Mouse (Mus musculus): Measurements from ENCODE around the gene B4galt2.

B4galt2 gene

DNA sequence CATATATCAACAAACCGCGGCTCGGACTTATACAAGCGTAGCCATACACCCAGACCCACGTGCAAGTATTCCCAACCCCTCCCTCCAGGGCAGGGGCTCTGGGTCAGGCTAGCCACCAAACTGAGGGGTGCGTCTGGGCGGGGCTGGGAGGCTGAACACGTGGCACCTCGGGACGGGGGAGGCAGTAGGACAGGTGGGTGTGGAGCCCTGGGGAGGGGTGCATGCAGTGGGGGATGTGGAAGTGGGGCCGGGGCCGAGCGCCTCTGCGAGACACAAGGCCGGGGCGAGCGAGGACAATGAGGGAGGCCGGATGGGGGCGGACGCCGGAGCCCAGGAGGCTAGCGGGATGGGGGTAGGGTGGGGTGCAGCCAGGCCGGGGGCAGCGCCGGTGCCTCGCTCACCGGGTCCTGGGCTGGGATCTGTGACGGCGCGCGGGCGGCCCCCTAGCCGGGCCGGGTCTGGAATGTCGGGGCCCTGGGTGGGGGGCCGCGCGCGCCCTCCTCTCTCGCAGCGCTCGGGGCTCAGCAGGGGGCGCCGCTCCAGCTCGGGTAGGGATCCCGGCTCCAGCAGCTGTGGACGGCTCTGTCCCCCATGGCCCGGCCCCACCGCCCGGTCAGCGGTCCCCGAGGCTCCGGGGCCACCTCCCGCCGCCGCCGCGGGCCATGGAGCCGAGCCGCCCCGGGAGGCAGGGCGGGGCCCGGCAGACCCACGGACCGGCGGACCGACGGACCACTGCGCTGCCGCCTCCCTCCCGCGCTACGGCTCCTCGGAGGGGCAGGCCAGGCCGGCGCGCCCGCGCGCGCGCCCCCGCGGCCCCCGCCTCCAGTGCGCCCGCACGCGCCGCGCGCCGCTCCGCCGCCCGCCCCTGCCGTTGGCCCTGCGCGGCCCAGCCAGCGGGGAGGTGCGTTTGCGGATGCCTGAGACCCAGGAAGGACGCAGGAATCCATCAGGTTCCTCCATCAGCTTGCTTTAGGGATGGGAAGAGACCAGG lies at the start of gene B4galt2:
B4galt2 (minus strand) TSS at position 787 of the 991 bp plus-strand sequence.
- peak; percentile 63 for DNase-seq (ENCODE audit: low spot score)

DNA sequence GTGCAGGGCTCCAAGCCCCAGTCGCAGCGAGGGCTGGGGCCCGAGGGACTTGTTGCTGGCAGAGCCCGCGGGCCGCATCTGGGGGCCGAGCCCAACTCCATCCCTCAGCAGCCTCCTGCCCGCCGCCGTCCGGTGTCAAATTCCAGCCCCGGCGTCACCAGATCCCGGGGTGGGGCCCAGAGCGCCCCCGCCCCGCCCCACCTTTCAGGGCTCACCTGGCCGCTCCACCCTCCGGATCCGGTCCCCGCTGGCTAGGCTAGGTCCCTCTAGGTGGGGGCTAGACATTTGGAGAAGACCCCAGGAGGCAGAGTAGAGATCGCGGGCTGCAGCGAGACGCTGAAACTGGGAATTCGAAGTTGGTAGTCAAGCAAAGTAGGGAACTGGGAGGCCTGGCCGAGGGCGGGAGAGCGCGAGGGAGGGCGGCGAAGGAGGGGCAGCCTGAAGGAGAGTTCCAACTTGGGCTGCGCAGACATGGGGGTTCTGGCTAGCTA lies 46.1 kb upstream of the B4galt2 start, which contains the start of gene Artn:
Artn (minus strand) TSS at position 373 of the 491 bp plus-strand sequence.
- no peak for DNase-seq (ENCODE audit: low spot score)

DNA sequence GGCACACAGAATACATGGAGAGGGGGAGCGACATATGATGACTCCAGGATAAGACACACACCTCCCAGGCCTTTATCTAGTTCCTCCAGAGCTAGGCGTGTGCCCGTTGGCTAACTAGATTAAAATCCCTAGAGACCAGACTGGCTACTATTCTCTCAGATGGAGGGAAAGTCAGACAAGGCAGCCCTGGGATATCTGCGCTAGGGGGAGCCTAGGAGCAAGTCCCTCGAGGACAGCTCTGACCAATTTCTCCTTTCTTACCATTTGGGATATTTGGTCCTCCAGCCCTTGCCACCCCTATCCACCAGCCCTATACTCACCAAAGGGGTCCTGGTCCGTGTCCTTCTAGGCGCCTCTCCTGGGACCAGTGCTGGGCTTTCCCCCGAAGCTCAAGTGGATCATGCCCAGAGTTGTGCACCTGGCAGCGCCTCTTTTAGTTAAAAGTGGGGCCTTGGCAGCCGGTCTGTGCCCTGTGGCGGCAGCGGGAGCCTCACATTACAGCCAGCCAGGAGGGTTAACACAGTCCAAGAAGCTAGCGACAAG lies 45.5 kb upstream of the B4galt2 start:
- DNase-seq (ENCODE audit: low spot score) = peak; percentile 62

DNA sequence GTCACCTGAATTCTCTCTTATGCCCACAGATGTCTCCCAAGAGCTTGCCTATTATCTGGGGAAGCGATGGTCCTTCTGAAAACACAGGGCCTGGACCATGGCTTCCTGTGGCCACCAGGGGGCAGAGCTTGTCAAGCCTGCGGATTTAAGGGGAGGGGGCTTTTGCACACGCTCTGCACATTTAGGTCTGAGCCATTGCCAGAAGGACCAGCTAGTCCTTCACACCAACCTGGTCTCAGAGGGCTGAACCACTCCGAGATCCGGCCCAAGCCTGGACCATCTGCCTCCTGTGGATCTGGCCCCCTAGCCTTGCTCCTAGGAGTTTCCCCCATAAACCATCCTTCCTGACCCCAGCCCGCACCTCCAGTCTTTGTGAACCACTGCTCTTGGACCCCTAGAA lies 44.9 kb upstream of the B4galt2 start:
- no peak for DNase-seq (ENCODE audit: low spot score)

DNA sequence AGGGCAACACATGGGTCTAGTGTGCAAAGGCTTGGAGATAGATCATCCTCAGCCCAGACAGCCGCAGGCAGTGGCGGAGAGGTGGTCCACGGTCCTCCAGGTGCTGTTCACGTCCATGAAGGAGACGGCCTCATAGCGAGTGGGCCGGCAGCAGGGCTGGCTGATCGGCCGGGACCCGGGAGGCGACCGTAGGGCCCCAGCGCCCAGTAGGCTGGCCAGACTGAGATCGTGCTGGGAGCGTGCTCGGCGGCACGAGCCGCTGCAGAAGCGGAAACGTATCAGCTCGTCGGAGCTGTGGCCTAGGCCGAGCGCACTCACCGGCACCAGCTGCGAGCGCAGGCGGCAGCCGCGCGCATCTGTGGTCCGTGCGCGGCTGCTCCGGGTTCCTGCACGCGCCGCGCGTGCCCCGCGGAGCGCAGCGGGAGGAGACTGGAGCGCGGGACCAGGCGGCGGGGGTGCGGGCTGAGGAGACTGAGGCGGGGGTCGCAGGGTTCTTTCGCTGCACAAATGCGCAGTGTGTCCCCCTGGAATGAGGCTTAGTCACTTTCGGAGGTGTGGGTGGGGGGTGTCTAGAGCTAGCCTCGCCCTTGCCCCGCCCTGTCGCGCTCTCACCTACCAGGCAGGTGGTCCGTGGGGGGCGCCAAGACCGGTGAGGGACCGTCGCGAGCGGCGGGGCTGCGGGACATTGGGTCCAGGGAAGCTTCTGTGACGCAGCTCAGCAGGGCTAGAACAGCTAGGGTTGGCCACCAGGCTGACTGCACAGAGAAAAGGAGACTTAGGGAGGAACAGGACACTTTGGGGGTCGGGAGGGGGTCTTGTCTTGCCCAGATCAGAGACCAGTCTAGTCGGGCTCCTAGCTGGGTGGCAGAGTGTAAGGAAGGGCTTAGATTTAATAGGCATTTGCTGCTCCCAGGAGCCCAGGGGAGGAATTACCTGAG lies 43.5 kb upstream of the B4galt2 start:
- DNase-seq (ENCODE audit: low spot score) = peak; percentile 51

DNA sequence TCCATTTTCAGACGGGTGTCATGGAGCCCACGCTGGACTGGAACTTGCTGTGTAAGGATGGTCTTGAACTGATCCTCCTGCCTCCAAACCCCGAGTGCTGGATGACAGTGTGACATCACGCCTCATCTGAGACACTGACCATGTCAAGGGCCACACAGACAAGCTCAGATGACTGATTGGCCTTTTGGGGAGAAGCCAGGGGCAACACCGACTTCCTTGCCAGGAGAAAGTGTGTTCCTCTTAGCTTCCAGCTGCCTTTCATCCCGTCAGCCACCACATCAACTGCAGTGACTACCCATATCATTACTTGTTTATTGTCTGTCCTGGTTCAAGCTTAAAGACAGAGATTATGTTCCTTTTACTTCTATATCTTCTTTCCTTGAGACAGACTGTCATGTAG lies 41.6 kb upstream of the B4galt2 start:
- DNase-seq (ENCODE audit: low spot score) = no peak

DNA sequence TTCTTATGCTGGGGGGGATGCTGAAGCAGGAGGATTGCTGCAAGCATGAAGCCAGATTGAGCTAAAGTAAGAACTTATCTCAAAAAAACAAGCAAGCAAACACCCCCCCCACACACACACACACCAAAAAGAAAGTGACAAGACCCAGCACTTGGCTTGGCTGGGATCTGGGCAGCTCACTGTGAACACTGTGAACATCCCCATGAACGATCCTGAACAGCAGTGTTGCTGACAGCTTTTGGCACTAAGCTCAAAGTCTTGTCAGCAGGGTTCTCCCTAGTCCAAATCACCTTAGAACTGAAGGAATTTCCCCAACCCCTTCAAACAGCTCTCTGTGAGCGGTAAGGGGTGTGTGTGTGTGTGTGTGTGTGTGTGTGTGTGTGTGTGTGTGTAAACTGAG lies 40.2 kb upstream of the B4galt2 start:
- no peak for DNase-seq (ENCODE audit: low spot score)

DNA sequence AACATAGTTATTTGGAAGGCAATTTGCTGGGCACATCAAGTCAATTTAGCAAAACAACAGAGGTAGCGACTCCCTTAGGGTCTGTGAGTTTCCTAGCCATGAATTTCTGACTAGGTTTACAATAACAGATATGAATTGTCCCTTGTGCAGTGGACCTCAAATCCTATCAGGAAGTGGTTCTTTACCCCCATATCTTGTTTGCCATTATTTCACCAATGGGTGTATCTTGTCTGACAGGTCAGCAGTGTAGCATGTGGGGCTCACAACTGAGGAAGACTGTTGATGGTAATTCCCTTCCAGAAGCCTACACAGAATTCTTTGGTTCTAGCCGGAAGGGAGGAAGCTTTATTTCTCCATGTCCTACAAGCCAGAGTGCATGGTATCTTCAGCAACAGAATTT lies 38.1 kb upstream of the B4galt2 start:
- no peak for DNase-seq (ENCODE audit: low spot score)

DNA sequence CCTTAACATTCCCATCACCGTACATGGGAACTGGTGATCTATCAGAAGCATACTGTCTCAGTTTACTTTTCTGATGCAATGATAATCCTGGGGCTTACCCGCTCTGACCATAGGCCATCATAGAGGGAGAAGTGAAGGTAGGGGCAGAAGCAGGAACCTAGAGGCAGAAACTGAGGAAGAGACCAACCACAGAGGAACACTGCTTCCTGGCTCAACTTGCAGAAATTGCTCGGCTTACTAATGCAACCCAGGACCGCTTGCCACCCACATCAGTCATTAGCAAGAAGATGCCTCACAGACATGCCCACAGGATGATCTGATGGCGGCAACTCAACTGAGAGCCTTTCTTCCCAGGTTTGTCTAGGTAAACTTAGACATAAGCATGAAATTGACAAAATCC lies 35.5 kb upstream of the B4galt2 start:
- no peak for DNase-seq (ENCODE audit: low spot score)

DNA sequence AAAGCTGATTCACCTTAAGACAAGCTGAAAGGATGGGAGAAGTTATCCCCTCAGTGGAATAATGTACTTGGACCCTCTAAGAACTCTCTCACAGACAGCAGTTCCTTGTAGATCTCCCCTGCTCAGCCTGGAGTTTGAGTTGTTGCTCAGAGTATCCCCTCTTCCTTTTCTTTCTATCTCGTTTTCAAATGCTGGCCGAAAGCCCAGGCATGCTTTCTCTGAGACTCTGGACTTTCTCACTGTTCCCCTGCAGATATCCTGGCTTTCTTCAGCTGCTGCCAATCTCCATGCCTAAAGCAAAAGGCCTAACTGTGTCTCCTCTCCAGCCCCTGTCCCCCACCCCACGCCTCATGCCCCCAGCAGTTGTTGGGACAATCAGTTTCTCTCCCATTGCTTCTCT lies 35.0 kb upstream of the B4galt2 start:
- no peak for DNase-seq (ENCODE audit: low spot score)

DNA sequence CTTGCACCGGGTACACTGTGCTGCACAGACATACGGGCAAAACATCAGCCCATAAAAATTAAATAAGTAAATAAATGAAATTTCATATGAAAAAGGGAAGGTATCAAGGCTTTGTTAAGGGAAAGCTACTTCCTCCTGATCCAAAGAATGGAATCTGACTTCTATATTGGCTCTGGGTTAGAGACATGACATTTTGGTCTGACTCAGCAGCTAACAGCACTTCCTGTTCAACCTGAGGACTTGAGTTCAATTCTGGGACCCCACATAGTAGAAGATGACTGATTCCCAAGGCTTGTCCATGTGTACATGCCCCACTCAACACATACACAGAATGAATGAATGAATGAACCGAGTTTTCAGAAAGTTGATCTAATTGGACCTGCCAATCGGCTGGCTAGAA lies 34.6 kb upstream of the B4galt2 start:
- no peak for DNase-seq (ENCODE audit: low spot score)

DNA sequence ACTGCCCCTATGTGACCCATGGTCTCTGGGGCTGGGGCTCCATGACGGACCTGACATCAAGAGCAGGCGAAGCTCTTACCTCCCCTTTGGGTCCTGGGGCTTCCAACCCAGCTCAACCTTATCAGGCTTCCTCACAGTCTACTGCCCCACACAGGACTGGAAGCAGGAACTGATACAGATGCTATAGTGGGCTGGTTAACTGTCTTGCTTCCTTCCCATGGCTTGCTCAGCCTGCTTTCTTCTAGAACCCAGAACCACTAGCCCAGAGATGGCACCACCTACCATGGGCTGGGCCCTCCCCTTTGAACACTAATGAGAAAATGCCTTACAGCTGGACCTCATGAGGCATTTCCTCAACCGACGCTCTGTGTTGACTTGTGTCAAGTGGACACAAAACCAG lies 34.1 kb upstream of the B4galt2 start:
- no peak for DNase-seq (ENCODE audit: low spot score)

DNA sequence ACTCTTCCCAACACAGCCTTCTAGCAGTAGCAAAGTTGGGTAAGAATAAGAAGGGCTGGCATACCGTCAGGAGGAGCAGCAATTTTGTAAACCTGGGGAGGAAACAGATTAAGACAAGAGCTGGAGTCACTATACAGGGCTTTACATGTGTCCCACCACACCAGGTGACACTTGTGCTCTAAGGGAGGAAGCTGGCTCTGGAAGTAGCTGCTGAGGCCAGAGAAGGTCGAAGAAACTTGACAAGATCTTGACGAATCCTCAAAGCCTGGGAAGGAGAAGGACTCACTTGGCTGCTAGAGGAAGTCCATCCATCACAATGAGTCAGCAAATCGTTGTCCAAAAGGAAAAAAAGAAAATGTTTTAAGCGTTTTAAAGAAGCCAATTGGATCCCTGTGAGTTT lies 33.1 kb upstream of the B4galt2 start:
- DNase-seq (ENCODE audit: low spot score) = no peak

DNA sequence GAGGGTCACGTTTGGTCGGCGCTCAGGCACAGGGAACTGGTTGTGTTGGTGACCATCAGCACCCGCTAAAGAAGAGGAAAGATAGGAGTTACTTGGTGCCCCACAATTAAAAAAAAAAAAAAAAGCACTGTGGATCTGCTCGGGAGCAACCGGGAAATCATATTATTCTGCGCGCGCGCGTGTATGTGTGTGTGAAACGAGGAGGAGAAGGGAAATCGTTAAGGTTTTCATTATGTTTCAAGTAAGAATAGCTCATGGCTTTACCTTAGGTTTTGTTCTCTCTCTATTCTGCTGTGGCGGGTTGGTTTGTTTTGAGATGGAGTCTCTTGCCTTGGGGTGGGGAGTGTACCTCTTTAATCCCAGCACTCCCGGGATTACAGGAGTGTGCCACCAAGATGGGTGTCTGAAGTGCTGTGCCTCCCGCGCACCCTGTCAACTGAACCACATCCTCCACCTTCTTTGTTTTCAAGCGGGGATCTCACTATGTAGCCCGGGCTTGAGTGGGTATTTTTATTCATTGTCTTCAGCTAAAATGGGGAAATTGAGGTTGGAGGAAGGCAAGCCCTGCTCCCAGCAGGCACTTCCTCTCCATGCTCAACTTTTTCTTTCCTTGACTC lies 32.3 kb upstream of the B4galt2 start:
- DNase-seq (ENCODE audit: low spot score) = no peak

DNA sequence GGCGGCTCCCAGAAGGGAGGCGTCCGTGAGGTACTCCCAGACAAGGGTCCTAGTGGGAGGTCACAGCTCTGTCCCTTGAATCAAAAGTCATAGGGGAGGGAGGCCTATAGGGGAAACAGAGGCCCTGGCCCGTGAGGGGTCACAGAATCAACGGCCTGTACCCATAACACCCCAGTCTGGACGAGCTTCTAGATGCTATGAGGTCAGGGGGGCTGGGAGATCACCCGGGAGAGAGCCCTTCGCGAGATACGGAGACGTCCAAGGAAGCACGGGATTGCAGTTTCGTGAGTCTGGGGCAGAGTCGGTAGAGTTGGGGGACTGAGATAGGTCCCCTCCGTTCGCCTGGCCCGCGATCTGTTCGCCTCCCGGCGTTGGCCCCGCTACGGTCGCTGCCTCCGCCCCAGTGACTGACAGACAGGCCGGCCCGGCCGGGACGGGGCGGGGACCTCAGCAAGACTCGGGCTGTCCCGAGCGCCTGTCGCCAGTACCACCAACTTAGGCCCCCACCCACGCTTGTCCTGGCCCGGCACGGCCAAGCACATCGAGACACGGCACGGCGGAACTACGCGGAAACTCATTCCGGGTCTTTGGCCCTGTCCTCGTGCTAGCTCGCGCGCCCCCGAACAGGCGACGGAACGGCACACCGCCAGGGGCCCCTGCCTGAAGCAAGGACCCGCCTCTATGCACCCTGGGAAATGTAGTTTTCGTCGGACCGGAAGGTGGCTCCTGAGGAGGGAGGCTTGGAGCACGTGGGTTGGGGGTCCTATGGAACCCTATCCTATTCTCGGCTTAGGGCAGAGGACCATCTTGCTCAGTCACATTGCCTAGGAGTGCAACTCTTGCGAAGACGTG lies 31.5 kb upstream of the B4galt2 start, which contains the start of gene Ipo13:
Ipo13 (minus strand) TSS at position 409 of the 852 bp plus-strand sequence.
- DNase-seq (ENCODE audit: low spot score) = peak; percentile 92

DNA sequence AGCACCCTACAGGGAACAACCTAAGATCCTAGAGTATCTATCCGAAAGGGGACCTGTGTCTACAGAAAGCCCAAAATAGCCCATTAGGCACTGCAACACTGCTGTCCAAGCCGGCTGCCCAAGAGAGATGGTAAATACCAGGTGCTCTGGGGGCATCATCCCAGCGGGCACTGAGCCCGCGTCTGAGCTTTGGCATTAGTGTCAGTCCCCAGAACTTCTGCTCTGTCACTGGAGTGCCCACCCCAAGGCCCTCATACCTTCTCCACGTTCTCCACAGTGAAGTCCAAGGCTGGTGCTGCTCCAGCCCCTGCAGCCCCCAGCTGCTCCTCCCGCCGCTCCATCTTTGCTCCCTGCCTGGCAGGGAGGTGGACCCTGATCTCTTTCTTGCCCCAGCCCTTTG lies 30.7 kb upstream of the B4galt2 start:
- no peak for DNase-seq (ENCODE audit: low spot score)

DNA sequence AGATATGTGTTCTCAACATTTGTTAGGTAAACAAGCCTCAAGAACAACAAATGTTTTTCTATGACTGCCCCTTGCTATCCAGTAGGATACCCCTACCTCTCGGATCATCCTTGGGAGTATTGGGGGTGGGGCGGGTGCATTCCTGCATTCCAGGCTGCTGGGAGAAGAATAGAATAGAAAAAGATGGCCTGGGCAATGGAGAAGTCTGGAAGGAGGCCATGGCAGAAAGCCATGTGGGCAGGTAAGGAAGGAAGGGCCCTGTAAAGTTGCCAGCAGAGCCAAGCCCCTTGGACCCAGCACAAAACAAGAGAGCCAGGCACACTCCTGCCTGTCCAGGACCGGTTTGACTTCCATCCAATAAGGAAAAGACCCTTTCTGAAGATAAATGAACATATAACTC lies 30.1 kb upstream of the B4galt2 start:
- DNase-seq (ENCODE audit: low spot score) = no peak

DNA sequence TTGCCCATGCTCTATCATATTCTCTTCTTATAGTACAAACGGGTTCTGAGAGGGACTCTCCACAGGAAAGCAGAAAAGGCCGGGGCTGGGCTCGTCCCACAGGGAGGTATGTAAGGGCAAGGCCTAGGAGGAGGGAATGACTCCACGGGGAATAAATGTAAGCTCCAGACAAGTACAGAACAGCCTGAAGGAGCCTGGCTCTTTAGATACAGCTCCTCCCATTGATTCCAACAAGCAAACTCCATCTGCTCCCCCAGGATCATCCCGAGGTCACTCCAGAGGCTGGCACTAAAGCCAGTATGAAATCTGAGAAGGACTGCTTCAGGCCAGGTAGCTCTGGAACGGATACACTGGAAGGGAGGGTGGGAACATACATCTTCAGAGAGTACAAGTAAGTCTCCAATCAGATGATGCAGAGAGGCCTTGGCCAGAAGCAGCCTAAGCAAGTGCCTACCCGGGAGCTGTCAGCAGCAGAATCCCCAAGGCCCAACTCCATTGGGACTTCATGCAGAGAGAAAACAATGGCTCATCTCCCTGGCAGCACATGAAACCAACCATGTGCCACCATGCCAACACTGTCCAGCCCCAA lies 29.5 kb upstream of the B4galt2 start:
- no peak for DNase-seq (ENCODE audit: low spot score)

DNA sequence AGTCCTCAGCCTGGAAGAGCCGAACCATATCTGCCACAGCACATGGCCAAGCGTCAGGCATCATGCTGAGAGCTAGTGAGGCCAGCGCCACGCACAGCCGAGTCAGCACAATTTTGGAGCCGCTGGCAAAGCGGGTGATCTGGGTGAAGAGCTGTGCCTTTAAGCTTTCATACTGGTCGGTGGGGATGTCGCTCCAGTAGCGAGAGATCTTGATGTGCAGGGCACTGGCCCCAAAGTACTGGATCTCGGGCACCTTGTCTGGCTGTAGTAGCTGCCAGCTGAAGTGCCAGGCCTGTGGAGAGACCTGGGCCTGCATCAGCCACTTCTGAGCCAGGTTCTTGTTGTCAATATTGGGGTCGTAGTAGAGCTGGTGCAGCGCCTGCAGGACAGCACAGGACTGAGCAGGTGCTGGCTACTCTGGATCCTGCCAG lies 28.9 kb upstream of the B4galt2 start:
- DNase-seq (ENCODE audit: low spot score) = no peak

DNA sequence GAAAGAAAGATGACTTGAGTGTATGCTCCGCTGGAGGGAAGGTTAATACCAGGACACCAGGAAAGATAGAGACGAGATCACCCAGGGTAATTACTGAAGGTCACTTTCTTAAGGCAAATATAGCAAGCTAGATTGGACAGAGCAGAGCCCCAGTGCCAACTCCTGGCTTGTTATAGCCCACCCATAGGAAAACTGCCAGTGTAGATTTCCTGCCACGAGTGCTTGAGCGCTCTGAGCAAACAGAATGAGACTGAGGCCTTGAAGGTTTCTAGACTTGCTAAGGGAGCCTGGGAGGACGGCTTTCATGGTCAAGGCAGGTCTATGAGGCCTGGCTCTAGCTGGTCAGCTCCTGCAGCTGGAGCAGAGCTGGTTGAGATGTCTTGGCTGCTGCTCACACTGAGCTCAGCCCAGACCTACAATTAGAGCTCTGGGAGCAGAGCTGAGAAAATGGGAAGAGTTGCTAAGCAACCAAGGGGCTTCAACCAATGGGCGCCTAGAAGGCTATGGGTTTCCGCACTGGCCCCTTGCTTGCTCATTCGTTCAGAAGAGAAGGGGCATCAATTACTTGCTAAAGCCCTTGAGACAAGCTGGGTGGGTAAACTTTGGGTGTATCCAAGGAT lies 25.7 kb upstream of the B4galt2 start:
- DNase-seq (ENCODE audit: low spot score) = no peak

Data from layer of hippocampus, adult 11-12 months (tissue).